Mouse (Mus musculus) adrenal gland, postnatal 14 days (tissue): ENCODE results near the gene Eif4g3. TPM values are rescaled to one million over a fixed set of nuclear protein-coding genes. Genes with fewer than 3 reads are reported as not detected.
"Not testable (repeated sequence)": the region's sequence is repeated elsewhere in the genome, so short reads cannot be mapped to it uniquely, and the experiment has no call there.

Source experiments
- DNase-seq: peaks from one replicate; pipeline ENCODE4 v3.0.0; 2021; ENCODE audit warnings: mixed read lengths
- long read RNA-seq, 2 experiments: library from polyadenylated mRNA; stranded (forward); transcript quantifications; one replicate each; pipeline ENCODE4 v2.0.0; 2021
- total RNA-seq: library from RNA; stranded (reverse); gene quantifications from 2 replicates; pipeline ENCODE4 v1.2.3, GENCODE M21; 2021

Gene Eif4g3
- 104 and 107 TPM in 2 replicates for total RNA-seq
- long read RNA-seq, experiment 1, partial matches to known transcripts: 19 of 24 reads
- long read RNA-seq, experiment 1, other reads (novel, unspliced or antisense): 5 of 24 reads
- long read RNA-seq, experiment 2, partial matches to known transcripts: 16 of 26 reads
- long read RNA-seq, experiment 2, other reads (novel, unspliced or antisense): 10 of 26 reads

DNA sequence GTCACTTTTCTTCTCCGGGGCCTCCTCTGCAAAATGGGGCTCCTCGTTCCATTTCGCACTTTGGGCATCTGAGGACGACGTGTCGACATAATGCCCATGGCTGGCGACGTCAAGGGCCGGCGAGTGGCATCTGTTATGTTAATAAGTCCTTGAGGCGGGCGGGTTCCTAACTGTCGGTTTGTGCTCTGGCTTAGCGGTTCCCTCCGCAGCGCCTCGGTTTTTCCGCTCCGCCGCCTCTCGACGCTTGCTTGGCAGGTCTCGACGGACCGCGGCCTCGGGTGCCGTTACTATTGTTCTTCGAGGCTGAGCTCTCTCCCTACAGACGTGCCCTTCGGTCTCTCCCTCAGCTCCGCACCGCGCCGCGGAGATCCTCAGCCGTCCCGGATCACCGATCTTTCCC is at the start of gene Eif4g3:
TSS of gene Eif4g3 (plus strand) at position 133 of the 400 bp plus-strand sequence.
- DNase-seq: no peak

DNA sequence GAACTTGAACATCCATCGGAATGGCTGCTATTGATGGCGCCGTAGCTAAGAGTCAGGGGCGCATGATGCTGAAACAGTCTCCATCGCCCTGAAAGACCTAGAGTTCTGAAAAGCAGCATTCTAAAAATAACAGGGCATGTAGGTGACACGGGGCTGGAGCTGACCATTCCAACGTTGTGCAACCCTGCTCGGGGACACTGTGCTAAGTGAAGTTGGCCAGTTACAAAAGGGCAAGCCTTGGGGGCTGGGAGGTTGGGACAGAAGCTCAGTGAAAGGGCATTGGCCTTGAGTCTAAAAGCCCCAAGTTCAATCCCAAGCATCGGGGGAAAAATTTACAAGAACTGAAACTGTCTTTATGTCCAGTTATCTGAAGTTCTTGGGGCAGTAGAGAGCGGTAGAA is 49.3 kb upstream of the Eif4g3 start:
- DNase-seq: peak; percentile 80

DNA sequence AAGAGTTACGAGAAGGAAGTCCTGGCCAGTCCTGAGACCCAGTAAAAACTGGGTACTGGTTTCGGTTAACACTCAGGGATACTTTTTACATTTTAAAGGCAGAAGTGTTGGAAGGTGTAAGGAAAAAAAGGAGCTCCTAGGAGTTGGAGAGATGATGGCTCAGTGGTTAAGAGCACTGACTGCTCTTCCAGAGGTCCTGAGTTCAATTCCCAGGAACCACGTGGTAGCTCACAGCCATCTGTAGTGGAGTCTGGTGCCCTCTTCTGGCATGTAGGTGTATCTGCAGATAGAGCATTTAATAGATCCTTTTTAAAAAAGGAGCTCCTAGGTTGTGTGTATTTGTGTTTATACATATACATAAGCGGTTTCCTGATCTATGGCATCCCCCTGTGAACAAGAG is 47.4 kb upstream of the Eif4g3 start:
- DNase-seq: peak; percentile 28

DNA sequence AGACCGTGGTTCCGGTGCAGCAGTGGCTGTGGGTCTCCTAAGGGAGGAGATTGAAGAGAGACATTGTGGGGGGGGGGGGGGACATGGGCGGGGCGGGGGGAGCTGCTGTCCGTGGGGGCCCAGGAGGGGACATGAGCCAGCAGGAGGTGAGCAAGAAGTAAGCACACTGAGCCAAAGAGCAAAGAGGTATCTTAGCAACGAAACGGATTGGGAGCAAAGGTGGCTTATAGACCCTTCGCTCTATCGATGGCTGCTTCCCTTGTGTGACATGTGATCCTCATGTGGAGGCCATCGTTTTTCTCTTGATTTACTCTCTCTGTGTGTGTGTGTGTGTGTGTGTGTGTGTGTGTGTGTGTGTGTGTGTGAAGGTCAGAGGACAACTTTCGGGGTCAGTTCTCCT is 46.4 kb upstream of the Eif4g3 start:
- DNase-seq: no peak

DNA sequence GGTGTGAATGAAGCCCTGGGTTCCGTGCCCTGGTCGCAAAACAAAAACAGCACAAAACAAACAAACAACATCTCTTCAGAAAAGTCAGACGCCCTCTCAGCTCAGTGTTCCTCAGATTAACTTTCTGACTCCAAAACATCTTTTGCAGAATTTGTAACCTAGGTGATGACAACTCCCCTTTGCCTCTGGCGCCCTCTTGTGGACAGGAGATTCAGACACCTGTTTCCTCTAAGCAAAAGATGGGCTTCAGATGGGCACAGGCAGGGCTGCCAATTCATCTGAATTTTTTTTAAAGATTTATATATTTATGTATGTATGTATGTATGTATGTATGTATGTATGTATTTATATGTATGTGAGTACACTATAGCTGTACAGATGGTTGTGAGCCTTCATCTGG is 40.0 kb upstream of the Eif4g3 start:
- DNase-seq: peak; percentile 91

DNA sequence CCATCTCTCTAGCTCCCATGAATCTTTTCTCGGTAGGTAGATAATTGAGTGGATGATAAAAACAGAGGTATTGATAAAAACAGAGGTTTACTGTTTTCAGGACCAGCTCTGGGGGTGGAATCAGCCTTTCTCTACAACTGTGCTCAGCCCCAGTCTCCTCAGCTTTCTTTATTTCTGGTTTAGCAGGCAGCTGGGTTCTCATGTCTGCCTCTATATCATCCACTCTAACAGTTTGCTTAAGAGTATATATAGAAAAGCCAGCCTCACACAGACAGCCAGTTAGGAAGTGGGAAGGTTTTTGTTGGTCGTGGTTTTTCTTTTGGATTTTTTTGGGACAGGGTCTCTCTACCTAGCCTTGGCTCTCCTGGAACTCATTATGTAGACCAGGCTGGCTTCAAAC is 38.6 kb upstream of the Eif4g3 start:
- no peak for DNase-seq

DNA sequence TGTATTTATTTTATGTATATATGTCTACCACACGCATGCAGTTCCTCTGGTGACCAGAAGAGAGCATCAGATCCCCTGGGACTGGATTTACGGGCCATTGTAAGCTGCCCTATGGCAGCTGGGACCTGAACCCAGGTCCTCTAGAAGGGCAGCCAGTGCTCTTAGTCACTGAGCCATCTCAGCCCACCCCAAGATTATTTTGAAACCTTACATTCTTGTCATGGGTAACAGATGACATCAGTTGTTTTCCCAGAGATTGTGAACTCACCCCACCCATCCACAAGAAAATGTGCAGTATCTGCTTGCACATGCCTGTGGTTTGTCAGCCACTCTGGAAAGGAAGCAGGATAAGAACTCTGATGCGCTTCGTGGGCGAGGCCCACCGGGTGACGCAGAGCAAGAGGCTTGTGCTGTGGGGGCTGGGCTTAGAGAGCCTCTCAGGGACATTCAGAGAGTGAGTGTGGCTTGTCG is 37.9 kb upstream of the Eif4g3 start:
- no peak for DNase-seq

DNA sequence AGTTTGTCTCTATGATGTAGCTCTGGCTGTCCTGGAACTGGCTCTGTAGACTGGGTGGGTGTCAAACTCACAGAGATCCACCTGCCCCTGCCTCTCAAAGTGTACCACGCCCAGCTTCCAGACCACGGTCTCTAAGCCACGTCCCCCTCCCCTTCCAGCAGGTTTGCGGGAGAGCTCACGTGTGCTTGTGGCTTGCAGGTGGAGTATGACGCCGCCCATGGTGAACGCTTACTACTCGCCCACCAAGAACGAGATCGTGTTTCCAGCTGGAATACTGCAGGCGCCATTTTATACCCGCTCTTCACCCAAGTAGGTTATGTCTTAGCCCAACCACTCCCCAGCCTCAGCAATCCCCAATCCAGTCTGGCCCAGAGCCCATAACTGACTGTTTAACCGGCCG is 36.6 kb upstream of the Eif4g3 start:
- no peak for DNase-seq

DNA sequence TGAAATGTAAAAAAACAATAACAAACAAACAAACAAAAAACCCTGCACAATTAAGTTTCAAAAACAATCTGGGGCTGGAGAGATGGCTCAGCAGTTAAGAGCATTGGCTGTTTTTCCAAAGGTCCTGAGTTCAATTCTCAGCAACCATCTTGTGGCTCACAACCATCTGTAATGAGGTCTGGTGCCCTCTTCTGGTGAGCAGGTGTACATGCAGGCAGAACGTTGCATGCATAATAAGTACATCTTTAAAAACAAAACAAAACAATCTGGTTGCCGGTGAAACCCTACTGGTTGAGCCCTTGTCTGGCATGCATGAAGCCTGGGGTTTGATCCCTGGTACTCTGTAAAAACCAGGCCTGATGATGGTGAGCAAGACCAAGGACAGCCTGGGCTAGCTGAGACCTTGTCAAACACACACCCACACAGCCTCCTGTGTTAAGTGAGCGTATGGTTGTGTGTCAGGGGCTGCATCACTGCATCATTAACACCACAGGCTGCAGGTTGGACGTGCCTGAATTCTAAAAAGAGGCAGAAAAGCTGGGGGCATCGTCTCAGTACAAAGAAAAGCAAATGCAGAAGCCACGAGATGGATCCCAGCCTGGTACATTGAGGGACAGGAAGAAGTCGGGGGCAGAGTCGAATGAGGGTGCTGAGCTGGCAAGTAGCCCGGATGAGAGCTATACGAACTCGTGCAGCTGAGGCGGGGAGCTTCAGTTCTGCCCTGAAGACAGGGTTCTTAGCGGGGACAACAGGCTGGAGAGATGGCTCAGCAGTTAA is 32.7 kb upstream of the Eif4g3 start:
- DNase-seq: no peak

DNA sequence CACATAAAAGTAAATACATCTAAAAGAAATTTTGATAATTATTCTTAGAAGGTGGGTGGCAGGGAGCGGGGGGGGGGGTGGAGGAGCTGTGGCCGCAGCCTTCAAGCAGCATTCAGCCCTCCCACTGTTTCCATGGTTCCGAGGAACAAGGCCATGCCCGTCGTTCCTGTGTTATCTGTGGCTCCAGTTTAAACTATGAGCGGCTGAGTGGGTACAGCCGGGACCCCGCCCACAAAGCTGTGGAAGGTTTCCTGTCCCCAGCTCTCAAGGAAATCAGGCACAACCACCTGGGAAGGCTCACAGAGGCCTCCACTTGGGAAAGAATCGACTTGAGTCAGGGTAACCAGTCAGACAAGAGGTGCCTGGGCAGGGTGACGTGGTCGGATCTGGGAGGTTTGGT is 32.1 kb upstream of the Eif4g3 start:
- DNase-seq: peak; percentile 66

DNA sequence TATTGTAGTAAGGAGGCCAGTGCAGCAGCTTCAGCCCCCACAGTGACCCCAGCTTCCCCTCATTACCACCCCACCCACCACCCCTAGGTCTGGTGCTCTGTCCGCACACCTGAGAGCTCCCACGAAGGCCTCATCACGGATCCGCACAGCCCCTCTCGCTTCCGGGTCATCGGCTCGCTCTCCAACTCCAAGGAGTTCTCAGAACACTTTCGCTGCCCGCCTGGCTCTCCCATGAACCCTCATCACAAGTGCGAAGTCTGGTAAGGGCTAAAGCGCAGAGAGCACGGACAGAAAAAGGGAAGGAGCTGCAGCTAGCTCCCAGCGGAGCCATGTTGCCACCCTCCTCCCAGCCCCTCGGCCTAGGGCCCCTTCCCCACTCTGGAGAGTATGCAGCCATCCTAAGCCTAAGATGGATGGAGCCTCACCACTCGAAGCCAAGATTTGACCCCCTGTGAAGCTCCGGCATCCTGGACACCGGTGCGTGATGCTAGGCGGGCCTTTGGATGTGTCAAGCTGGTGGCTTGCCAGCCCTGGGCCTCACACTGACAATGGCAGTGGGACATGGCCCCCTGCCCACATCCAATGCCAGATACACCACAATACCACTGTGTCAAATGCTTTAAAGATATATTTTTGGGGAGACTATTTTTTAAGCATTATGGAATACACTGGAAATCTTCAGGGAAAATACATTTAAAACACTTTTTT is 30.0 kb upstream of the Eif4g3 start:
- DNase-seq: no peak

DNA sequence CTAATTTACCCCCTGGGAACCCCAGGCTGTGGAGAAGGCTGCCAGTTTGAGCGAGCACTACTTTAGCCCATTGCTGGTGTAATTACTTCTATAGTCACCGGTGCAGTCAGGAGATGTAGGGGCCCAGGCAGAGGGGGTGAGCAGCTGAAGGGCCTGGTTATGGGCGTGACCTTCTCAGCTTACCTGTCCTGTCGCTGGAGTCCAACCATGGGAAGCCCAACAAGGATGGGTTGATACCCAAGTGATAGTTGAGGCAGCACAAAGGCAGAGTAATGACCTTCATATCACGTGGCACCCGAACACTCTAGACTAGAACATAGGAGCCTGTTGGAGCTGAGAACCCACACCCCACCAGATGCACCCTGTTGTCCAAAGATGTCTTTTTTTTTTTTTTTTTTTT is 29.4 kb upstream of the Eif4g3 start:
- no peak for DNase-seq

DNA sequence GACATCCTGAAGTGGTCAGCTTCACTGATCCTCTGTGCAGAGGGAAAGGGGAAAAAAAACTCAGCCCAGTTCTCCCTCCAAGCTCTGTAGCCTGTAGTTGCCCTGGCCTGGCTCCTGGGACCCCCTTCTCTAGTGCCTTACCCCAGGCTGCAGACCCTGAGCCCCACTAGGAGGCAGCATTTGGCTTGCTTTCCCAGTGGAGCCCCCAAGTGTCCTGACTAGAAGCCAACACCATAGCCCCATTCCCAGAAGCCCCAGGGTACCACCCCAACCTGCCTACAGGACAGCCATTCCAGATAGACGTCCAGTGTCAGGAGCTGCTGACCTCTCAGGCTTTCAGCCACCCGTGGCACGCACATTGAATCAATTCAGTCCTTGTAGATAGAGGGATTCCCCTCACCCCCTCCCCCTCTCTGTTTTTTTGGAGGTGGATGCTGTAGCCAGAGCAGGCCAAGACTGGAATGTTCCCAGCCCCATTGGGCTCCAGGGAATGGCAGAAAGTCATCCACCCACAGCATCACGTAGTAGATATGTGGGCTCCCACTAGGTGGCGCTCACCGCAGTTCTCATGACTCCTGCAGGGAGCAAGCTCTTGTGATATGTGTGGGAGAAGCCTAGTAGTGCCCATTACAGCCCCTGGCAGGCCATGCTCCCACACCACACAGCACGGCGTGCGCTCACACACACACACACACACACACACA is 28.8 kb upstream of the Eif4g3 start:
- peak; percentile 89 for DNase-seq

DNA sequence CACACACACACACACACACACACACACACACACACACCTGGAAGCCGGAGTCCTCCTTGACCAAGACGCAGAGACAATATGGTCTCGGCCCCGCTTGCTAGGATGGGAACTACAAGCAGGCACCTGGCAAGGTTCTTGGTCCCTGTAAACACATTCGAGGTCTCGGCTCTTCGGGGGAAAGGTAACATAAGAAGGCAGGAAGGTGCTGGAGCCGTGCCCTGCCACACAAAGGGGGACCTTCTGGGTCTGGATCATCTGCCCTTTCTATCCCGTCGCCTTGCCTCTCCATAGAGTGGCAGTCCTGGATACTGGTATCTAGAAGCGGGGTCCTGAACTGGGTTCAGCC is 28.3 kb upstream of the Eif4g3 start:
- no peak for DNase-seq

DNA sequence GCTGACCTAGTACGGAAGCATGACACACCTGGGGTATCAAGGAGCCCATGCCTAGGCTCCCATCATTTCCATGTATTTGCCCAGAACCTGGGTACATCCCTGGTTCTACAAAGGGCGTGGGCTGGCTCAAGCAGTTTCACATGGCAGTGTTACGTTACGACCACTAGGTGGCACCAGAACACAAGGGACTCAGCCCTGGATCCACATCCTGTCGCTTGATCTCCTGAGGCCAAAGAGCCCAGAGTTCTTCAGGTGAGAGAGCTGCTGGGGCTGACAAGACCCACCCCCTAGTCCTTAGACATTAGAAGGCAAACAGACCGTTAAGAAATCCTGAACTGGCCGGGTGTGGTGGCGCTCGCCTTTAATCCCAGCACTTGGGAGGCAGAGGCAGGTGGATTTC is 24.6 kb upstream of the Eif4g3 start:
- peak; percentile 87 for DNase-seq

DNA sequence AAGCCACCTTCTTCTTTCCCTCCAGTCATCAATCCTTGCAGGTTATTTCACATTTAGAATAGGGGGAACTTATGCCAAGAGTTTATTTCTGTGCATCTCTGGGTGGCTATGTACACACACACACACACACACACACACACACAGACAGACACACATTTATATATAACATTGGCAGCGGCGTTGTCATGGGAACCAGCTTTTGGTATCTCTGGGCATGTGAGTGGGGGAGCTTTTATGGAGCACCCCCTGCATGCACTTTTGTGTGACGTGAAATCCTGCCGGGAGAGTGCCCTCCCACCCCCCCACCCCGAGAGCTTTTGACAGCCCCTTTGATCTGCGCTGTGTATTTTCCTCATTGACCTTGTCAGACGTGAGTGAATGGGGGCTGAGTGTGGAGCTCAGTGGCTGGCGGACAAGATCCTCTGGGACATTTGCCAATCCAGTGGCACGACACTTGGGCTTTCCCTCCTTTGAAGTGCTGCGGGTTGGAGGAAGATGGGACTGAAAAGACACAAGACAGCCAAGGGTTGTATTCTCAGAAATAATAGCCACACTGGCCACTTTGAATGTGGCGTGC is 22.1 kb upstream of the Eif4g3 start:
- not testable (repeated sequence) for DNase-seq

DNA sequence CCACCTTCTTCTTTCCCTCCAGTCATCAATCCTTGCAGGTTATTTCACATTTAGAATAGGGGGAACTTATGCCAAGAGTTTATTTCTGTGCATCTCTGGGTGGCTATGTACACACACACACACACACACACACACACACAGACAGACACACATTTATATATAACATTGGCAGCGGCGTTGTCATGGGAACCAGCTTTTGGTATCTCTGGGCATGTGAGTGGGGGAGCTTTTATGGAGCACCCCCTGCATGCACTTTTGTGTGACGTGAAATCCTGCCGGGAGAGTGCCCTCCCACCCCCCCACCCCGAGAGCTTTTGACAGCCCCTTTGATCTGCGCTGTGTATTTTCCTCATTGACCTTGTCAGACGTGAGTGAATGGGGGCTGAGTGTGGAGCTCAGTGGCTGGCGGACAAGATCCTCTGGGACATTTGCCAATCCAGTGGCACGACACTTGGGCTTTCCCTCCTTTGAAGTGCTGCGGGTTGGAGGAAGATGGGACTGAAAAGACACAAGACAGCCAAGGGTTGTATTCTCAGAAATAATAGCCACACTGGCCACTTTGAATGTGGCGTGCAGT is 17.9 kb upstream of the Eif4g3 start:
- DNase-seq: not testable (repeated sequence)

DNA sequence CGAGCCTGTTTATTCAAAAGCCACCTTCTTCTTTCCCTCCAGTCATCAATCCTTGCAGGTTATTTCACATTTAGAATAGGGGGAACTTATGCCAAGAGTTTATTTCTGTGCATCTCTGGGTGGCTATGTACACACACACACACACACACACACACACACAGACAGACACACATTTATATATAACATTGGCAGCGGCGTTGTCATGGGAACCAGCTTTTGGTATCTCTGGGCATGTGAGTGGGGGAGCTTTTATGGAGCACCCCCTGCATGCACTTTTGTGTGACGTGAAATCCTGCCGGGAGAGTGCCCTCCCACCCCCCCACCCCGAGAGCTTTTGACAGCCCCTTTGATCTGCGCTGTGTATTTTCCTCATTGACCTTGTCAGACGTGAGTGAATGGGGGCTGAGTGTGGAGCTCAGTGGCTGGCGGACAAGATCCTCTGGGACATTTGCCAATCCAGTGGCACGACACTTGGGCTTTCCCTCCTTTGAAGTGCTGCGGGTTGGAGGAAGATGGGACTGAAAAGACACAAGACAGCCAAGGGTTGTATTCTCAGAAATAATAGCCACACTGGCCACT is 13.7 kb upstream of the Eif4g3 start:
- not testable (repeated sequence) for DNase-seq

DNA sequence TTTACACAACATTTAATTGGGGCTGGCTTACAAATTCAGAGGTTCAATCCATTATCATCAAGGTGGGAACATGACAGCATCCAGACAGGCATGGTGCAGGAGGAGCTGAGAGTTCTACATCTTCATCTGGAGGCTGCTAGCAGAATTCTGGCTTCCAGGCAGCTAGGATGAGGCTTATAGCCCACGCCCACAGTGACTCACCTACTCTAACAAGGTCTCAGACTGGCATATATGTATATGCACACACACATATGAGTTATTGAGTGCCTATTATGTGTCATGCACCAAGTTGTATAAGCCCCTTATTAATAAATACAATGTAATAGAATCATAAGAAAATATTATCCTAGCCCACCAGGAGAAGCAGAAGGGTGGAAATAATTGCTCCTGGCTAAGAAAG is 10.0 kb upstream of the Eif4g3 start:
- peak; percentile 38 for DNase-seq

DNA sequence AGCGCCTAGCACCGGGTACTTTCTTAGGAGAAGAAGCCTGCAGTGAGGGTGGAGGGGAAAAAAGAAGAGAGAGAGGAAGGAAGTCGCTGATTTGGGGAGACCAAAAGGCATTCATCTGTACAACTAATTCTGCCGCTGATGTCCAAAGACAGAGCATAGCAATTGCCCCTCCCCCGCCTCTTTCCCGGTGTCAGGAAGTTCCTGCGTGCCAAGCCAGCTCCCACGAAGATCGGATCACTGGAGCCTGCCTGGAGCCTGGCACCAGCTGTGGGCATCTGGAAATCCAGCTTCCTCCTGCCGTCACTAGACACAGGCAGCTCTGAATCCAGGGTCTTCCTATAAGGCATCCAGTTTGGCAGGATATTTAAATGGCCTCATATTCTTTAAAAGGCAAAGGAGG is 8.6 kb upstream of the Eif4g3 start:
- peak; percentile 79 for DNase-seq

DNA sequence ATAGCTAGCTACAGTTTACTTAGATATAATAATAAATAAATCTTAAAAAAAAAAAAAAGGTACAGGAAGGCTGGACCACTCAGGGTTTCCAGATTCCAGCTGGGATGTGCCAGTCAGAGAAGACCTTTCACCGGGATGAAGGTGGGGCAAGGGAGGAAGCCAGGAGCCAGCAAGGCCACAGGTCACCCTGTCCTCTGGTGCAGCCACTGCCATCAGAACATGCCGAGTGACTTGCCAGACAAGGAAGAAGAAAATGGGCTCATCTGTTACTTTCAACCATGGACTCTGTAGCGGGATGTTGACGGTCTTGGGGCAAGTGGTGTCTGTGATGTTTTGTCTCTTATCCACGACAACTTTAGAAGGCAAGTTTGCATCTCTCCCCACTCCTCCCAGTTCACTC is 8.1 kb upstream of the Eif4g3 start:
- DNase-seq: no peak

DNA sequence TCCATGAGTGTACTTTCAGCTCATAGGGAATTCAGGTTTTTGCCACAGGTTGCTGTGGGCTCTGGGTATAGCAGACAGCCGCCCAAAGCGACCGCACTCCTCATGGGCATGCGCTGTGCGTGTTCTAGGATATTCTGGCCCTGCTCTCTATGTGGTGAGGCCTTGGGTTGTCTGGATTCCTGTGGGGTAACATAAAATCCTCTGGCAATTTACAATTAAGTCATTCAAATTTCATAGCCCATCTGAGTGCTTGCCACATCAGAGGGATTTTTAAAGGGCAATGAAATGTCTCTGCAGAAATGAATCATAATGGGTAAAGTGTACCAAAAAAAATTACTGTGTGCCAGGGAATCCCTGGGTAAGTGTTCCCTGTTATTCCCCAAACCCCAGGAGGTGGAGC is 3.4 kb upstream of the Eif4g3 start:
- peak; percentile 35 for DNase-seq
